Mouse (Mus musculus) kidney, adult 2 months (tissue): ENCODE data around the gene Ficd. TPM values are rescaled to one million over a fixed set of nuclear protein-coding genes. Genes with fewer than 3 reads are reported as not detected.

Experiments
- DNase-seq: peaks from one replicate; pipeline ENCODE4 v3.0.0; 2021
- H3K27ac ChIP-seq: fragments of 200-500 bp; 2 replicates; pipeline ENCODE4 v1.5.1; 2012; ENCODE audit warnings: low read depth, low read length, control low read depth, inconsistent platforms; ENCODE audit not compliant: insufficient read depth
- H3K27me3 ChIP-seq: fragments of 200-500 bp; replicated peaks from 2 replicates; pipeline ENCODE4 v1.6.1; 2012; ENCODE audit warnings: mild to moderate bottlenecking, moderate library complexity, low read length, inconsistent platforms; ENCODE audit not compliant: control insufficient read depth, insufficient read depth
- H3K36me3 ChIP-seq: fragments of 200-500 bp; 2 replicates; pipeline ENCODE4 v1.6.1; 2012; ENCODE audit warnings: mild to moderate bottlenecking, moderate library complexity, low read length, inconsistent platforms; ENCODE audit not compliant: control insufficient read depth, insufficient read depth
- H3K4me1 ChIP-seq: fragments of 200-500 bp; 2 replicates; pipeline ENCODE4 v1.6.1; 2011; ENCODE audit warnings: low read length; ENCODE audit not compliant: control insufficient read depth, insufficient read depth
- H3K4me3 ChIP-seq: fragments of 200-500 bp; 2 replicates; pipeline ENCODE4 v1.5.1; 2011; ENCODE audit warnings: mild to moderate bottlenecking, low read depth, low read length, control low read depth; ENCODE audit not compliant: insufficient read depth
- CTCF ChIP-seq: fragments of 200-500 bp; conservative IDR thresholded peaks from 2 replicates; pipeline ENCODE4 v1.5.1; 2011; ENCODE audit warnings: low read depth, mild to moderate bottlenecking, control low read depth, low read length, moderate library complexity, mixed read lengths; ENCODE audit not compliant: insufficient read depth, insufficient read length
- POLR2A ChIP-seq: fragments of 200-500 bp; IDR thresholded peaks from one replicate; pipeline ENCODE4 v1.6.1; 2011; ENCODE audit warnings: low read depth, low read length, control low read depth
- WGBS: fragments of 180-500 bp; shearing (Covaris S2); methylation state at CpG from one replicate; pipeline ENCODE4 v1.1.7; 2018; 5-methylcytosine and 5-hydroxymethylcytosine counted together
- polyA plus RNA-seq: library from polyadenylated mRNA; depleted of rRNA; stranded (reverse); fragments of >200 nt; gene quantifications from 2 replicates; pipeline ENCODE4 v1.2.3, GENCODE M21; 2012

The Ficd gene
- polyA plus RNA-seq, 1 experiment: 6.7 TPM

- WGBS: 66% methylated on average over 13 of the region's 13 CpGs
- TF ChIP-seq CTCF: no peak
- TF ChIP-seq POLR2A: no peak
- Histone ChIP-seq H3K4me3 (no peak overlapping the region), H3K36me3 (no peaks in the 10 kb centered on the region; the same call in 1 of the 2 replicates), H3K4me1 (0 out of 2 replicates have a peak, but pooled peaks cover 4% of the 10 kb centered on the region), H3K27me3 (no peaks in the 10 kb centered on the region), H3K27ac (no peak overlapping the region)
- DNase-seq: no peak
Measured at GRCm38 (mm10) chr5:113765641-113766526, 30.3 kb downstream of the Ficd start.

- 80% methylated on average over 8 of the region's 8 CpGs for WGBS
- no peak overlapping the region for H3K4me3 ChIP-seq
- DNase-seq: no peak
- no peak for TF ChIP-seq POLR2A
- TF ChIP-seq CTCF: no peak
- H3K36me3 ChIP-seq: no peaks in the 10 kb centered on the region
- H3K27ac ChIP-seq: no peak overlapping the region
- no peaks in the 10 kb centered on the region for H3K27me3 ChIP-seq
- H3K4me1 ChIP-seq: 0 out of 2 replicates have a peak, but pooled peaks cover 4% of the 10 kb centered on the region
Measured at GRCm38 (mm10) chr5:113768806-113769205, 33.2 kb downstream of the Ficd start.

- no peak for TF ChIP-seq POLR2A
- Histone ChIP-seq H3K4me3 (peak overlapping the region; percentile 98), H3K4me1 (0 out of 2 replicates have a peak, but pooled peaks cover 4% of the 10 kb centered on the region), H3K27me3 (no peaks in the 10 kb centered on the region), H3K36me3 (no peaks in the 10 kb centered on the region), H3K27ac (peak overlapping the region; percentile 100)
- under 1% methylated on average over 90 of the region's 97 CpGs for WGBS
- peak; percentile 93 for DNase-seq
Measured at GRCm38 (mm10) chr5:113771213-113772162, 35.9 kb downstream of the Ficd start.

DNA sequence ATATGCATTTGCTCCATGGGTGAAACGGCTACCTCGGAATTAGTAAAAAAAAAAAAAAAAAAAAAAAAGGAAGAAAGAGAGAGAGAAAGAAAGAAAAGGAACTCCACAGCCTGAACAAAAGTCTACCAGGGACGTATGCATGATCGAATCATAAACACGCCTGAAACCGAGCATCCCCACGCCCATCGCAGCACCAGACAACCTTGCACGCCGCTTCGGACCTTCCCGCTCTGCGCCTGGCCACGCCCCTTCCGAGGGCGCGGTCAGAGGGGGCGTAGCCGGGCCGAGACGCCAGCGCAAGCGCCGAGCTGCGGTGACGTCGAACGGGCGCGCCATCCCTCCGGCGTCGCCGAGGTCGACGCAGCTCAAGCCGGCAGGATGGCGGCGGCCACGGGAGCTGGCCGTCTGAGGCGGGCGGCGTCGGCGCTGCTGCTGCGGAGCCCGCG, 36.9 kb downstream of the Ficd start, which contains the start of the genes Sart3 and Iscu:
Gene Sart3 (minus strand): TSS at position 61 of the 446 bp plus-strand sequence.
Gene Iscu (plus strand): TSS at position 299 of the 446 bp plus-strand sequence.
- no peaks in the 10 kb centered on the region for H3K27me3 ChIP-seq
- H3K27ac ChIP-seq: peak within 1 kb of the TSS; percentile 100
- TF ChIP-seq POLR2A: peak; percentile 11
- no peak for TF ChIP-seq CTCF
- no peaks in the 10 kb centered on the region; the same call in 1 of the 2 replicates for H3K36me3 ChIP-seq
- under 1% methylated on average over 49 of the region's 49 CpGs for WGBS
- H3K4me1 ChIP-seq: 0 out of 2 replicates have a peak, but pooled peaks cover 4% of the 10 kb centered on the region
- DNase-seq: peak; percentile 96
- H3K4me3 ChIP-seq: peak within 1 kb of the TSS; percentile 98

DNA sequence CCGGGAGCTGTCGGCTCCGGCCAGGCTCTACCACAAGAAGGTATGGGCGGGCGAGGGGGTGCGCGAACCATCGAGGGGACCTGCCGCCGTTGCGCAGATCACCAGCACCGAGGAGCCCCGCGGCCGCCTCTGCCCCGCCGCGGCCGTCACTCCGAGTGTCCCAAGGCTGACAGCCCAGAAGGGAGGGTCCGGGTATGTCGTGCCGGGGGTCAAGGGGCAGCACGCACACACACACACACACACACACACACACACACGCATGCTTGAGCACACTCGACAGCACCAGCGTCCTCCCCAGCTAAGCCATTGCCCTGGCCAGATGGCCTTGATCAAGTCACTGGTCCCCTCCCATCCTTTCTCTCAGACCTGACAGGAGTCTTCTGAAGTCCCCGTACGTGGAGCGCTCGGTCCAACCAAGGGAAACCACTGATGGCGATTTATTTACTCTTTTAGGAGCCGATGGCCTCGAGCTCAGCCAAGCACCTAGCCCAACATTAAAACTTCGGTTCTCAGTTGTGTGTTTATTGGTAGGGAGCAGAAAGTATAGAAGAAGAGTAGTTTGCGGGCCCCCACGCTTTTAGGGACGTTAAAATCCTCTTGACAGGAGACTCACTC, 37.4 kb downstream of the Ficd start:
- TF ChIP-seq CTCF: no peak
- TF ChIP-seq POLR2A: no peak
- DNase-seq: no peak
- WGBS: under 1% methylated on average over 38 of the region's 38 CpGs
- peak overlapping the region; percentile 76 for H3K4me3 ChIP-seq
- peak overlapping the region; percentile 26; the same call in 1 of the 2 replicates for H3K27ac ChIP-seq
- no peaks in the 10 kb centered on the region for H3K27me3 ChIP-seq
- H3K4me1 ChIP-seq: 0 out of 2 replicates have a peak, but pooled peaks cover 4% of the 10 kb centered on the region
- H3K36me3 ChIP-seq: no peaks in the 10 kb centered on the region; the same call in 1 of the 2 replicates

- TF ChIP-seq POLR2A (no peak), CTCF (peak; percentile 98)
- H3K4me1 ChIP-seq: 0 out of 2 replicates have a peak, but pooled peaks cover 4% of the 10 kb centered on the region
- H3K4me3 ChIP-seq: peak overlapping the region; percentile 76
- H3K27me3 ChIP-seq: no peaks in the 10 kb centered on the region
- no peaks in the 10 kb centered on the region; the same call in 1 of the 2 replicates for H3K36me3 ChIP-seq
- H3K27ac ChIP-seq: peak overlapping the region; percentile 14; the same call in 1 of the 2 replicates
- 0% methylated on average over 7 of the region's 7 CpGs for WGBS
- peak; percentile 92 for DNase-seq
Measured at GRCm38 (mm10) chr5:113773664-113774063, 38.1 kb downstream of the Ficd start.
